Mouse (Mus musculus) MEL (cell line): Measurements from ENCODE around the gene Fam124b.

Experiments
- CTCF ChIP-seq, 3 experiments: IDR thresholded peaks in 2 of 3; conservative IDR thresholded peaks in 1 of 3; 2 replicates each; pipeline ENCODE4 v1.5.1; 2011 to 2012; ENCODE audit warnings: low read length in 3 of 3, low read depth in 2 of 3, mild to moderate bottlenecking in 2 of 3, improper control_type of control experiment in 1 of 3, inconsistent platforms in 1 of 3, mixed read lengths in 1 of 3, moderate library complexity in 1 of 3; ENCODE audit not compliant: control insufficient read depth in 1 of 3, insufficient read depth in 1 of 3, poor library complexity in 1 of 3, severe bottlenecking in 1 of 3
- E2F4 ChIP-seq: IDR thresholded peaks from 2 replicates; pipeline ENCODE4 v1.6.1; 2011; ENCODE audit warnings: low read depth, low read length, improper control_type of control experiment, borderline replicate concordance
- ELF1 ChIP-seq: IDR thresholded peaks from 2 replicates; pipeline ENCODE4 v1.6.1; 2014; ENCODE audit warnings: low read depth, mild to moderate bottlenecking, inconsistent platforms, low read length, improper control_type of control experiment, moderate library complexity
- ETS1 ChIP-seq: IDR thresholded peaks from 2 replicates; pipeline ENCODE4 v1.6.1; 2012; ENCODE audit warnings: low read depth, mild to moderate bottlenecking, inconsistent platforms, low read length, improper control_type of control experiment, moderate library complexity
- GATA1 ChIP-seq: IDR thresholded peaks from 2 replicates; pipeline ENCODE4 v1.6.1; 2011; ENCODE audit warnings: low read depth, low read length, improper control_type of control experiment
- MAZ ChIP-seq: IDR thresholded peaks from 2 replicates; pipeline ENCODE4 v1.6.1; 2012; ENCODE audit warnings: low read depth, mild to moderate bottlenecking, inconsistent platforms, low read length, improper control_type of control experiment
- MEF2A ChIP-seq: IDR thresholded peaks from 2 replicates; pipeline ENCODE4 v1.6.1; 2014; ENCODE audit warnings: low read depth, mild to moderate bottlenecking, inconsistent platforms, low read length, improper control_type of control experiment; ENCODE audit not compliant: poor library complexity, insufficient replicate concordance, severe bottlenecking; ENCODE audit errors: extremely low read depth
- POLR2A ChIP-seq, 2 experiments: IDR thresholded peaks; 2 replicates each; pipeline ENCODE4 v1.6.1; 2011 to 2012; ENCODE audit warnings: low read length in 2 of 2, mild to moderate bottlenecking in 2 of 2, control low read depth in 1 of 2, improper control_type of control experiment in 1 of 2, low read depth in 1 of 2, moderate library complexity in 1 of 2; ENCODE audit not compliant: control insufficient read depth in 1 of 2, insufficient read depth in 1 of 2, poor library complexity in 1 of 2
- USF1 ChIP-seq: IDR thresholded peaks from 2 replicates; pipeline ENCODE4 v1.6.1; 2014; ENCODE audit warnings: low read depth, mild to moderate bottlenecking, inconsistent platforms, low read length, improper control_type of control experiment, moderate library complexity
- USF2 ChIP-seq, 2 experiments: IDR thresholded peaks; 2 replicates each; pipeline ENCODE4 v1.6.1; 2011 to 2012; ENCODE audit warnings: improper control_type of control experiment in 2 of 2, low read length in 2 of 2, borderline replicate concordance in 1 of 2, inconsistent platforms in 1 of 2, low read depth in 1 of 2, mild to moderate bottlenecking in 1 of 2; ENCODE audit not compliant: insufficient read depth in 1 of 2
- ZKSCAN1 ChIP-seq: IDR thresholded peaks from 2 replicates; pipeline ENCODE4 v1.6.1; 2012; ENCODE audit warnings: low read depth, mild to moderate bottlenecking, inconsistent platforms, low read length, improper control_type of control experiment, moderate library complexity

DNA sequence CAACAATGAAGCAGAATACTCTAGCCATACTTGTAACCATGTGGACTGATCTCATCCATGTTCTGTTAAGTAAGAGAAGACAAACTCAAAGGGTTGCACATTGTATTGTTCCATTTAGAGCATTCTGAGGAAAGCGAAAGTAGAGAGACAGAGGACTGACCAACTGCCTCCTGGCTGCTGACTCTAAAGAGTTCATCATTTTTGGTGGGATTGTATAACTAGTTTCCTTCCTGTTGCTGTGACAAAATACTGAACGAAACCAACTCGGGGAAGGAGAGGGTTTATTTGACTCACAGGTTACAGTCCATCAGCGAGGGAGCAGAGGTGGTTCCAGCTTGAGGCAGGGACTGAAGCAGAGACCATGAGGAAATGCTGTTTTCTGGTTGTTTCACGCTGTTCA lies 50.6 kb downstream of the Fam124b start:
- TF ChIP-seq USF1 (no peak), E2F4 (no peak), ELF1 (no peak), USF2 (IDR thresholded peaks at IDR 0.05; ENCODE audit: borderline replicate concordance in 1 of 2, insufficient read depth in 1 of 2, low read depth in 1 of 2, low read length in 2 of 2) (no peak), CTCF (IDR thresholded peaks at IDR 0.05 in 2 of 3, conservative IDR thresholded peaks at IDR 0.05 in 1 of 3; ENCODE audit: control insufficient read depth in 1 of 3, insufficient read depth in 1 of 3, low read depth in 2 of 3, low read length in 3 of 3, poor library complexity in 1 of 3, severe bottlenecking in 1 of 3) (no peak), MAZ (no peak), POLR2A (IDR thresholded peaks at IDR 0.05; ENCODE audit: control insufficient read depth in 1 of 2, insufficient read depth in 1 of 2, low read depth in 1 of 2, low read length in 2 of 2, poor library complexity in 1 of 2) (no peak), ETS1 (no peak), MEF2A (no peak), ZKSCAN1 (no peak), GATA1 (no peak)
